ENCODE assay signal across 7 mouse cellular contexts in the genomic region with DNA sequence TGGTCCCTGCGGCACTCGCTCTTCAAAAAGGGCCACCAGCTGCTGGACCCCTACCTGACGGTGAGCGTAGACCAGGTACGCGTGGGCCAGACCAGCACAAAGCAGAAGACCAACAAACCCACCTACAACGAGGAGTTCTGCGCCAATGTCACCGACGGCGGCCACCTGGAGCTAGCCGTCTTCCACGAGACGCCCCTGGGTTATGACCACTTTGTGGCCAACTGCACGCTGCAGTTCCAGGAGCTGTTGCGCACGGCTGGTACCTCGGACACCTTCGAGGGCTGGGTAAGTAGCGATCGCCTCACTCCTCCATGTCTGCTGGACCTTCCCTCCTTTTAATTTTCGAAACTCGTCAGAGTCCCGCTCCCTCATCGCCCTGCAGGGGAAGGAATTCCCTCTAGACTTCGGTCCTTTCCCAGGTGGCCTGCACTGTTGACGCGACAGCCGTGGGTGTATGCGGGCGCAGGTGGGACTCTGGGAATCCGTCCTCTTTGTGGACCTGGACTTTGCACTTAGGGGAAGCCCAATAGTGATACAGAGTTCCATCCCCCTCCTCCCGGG. TPM values are rescaled to one million over a fixed set of nuclear protein-coding genes. Genes with fewer than 3 reads are reported as not detected.
A peak's percentile ranks its signal among the peaks of the same experiment; 100 is the strongest.
DNase-seq lines count a peak whose midpoint lies in the region; ATAC-seq lines count a peak whose summit lies in the region.

No protein-coding gene starts in this region.

- H3K4me2 ChIP-seq in forebrain, embryonic 11.5 days (ENCODE audit: low read depth, low read length, severe bottlenecking) = peak overlapping the region; percentile 81
- peak overlapping the region; percentile 97 for H3K4me2 ChIP-seq in intestine, embryonic 16.5 days (ENCODE audit: low read depth, low read length)
- peak overlapping the region; percentile 91 for H3K4me2 ChIP-seq in midbrain, embryonic 12.5 days (replicated peaks)

- H3K27ac ChIP-seq in forebrain, embryonic 11.5 days (ENCODE audit: low read depth, low read length) = no peak overlapping the region
- peak overlapping the region; percentile 80 for H3K27ac ChIP-seq in intestine, embryonic 16.5 days (ENCODE audit: low read length)
- no peak overlapping the region for H3K27ac ChIP-seq in midbrain, embryonic 12.5 days (replicated peaks)

- peak overlapping the region; percentile 61 for H3K4me3 ChIP-seq in forebrain, embryonic 11.5 days (ENCODE audit: low read depth, low read length)
- peak overlapping the region; percentile 82 for H3K4me3 ChIP-seq in intestine, embryonic 16.5 days (ENCODE audit: low read length)
- H3K4me3 ChIP-seq in midbrain, embryonic 12.5 days = peak overlapping the region; percentile 69

- H3K9ac ChIP-seq in forebrain, embryonic 11.5 days (ENCODE audit: low read length) = peak overlapping the region; percentile 64
- H3K9ac ChIP-seq in intestine, embryonic 16.5 days (ENCODE audit: low read depth, low read length) = peak overlapping the region; percentile 93
- H3K9ac ChIP-seq in midbrain, embryonic 12.5 days (replicated peaks) = peak overlapping the region; percentile 71

- DNase-seq in thymus, postnatal 4 days = peak; percentile 60
- no peak for DNase-seq in thymus, postnatal 0 days (ENCODE audit: low spot score)
- no peak for DNase-seq in forebrain, embryonic 11.5 days (ENCODE audit: low spot score)
- DNase-seq in spleen, postnatal 14 days (ENCODE audit: low spot score in 2 of 2) = no peak

- H3K4me1 ChIP-seq in forebrain, embryonic 11.5 days (replicated peaks; ENCODE audit: control insufficient read depth, insufficient read depth, low read length) = peaks cover 7% of the 10 kb centered on the region; the same call in 1 of the 2 replicates
- H3K4me1 ChIP-seq in intestine, embryonic 16.5 days (ENCODE audit: control insufficient read depth, insufficient read depth, low read length) = peaks cover 10% of the 10 kb centered on the region
- peaks cover 15% of the 10 kb centered on the region for H3K4me1 ChIP-seq in midbrain, embryonic 12.5 days

- H3K36me3 ChIP-seq in forebrain, embryonic 11.5 days (ENCODE audit: control insufficient read depth, insufficient read depth, low read length) = no peaks in the 10 kb centered on the region
- H3K36me3 ChIP-seq in intestine, embryonic 16.5 days (ENCODE audit: control insufficient read depth, insufficient read depth, low read length) = no peaks in the 10 kb centered on the region
- no peaks in the 10 kb centered on the region for H3K36me3 ChIP-seq in midbrain, embryonic 12.5 days

- peaks cover 19% of the 10 kb centered on the region for H3K27me3 ChIP-seq in forebrain, embryonic 11.5 days (ENCODE audit: control insufficient read depth, insufficient read depth, low read length)
- peaks cover 6% of the 10 kb centered on the region; the same call in 1 of the 2 replicates for H3K27me3 ChIP-seq in intestine, embryonic 16.5 days (replicated peaks; ENCODE audit: control insufficient read depth, insufficient read depth, low read length)
- peaks cover 53% of the 10 kb centered on the region for H3K27me3 ChIP-seq in midbrain, embryonic 12.5 days

- WGBS in forebrain, embryonic 11.5 days = under 1% methylated on average over 33 of the region's 33 CpGs
- under 1% methylated on average over 33 of the region's 33 CpGs for WGBS in intestine, embryonic 16.5 days
- under 1% methylated on average over 33 of the region's 33 CpGs for WGBS in midbrain, embryonic 12.5 days

- ATAC-seq in forebrain, embryonic 11.5 days (replicated peaks; ENCODE audit: low FRiP score) = peak; percentile 59
- ATAC-seq in intestine, embryonic 16.5 days = peak; percentile 30
- peak; percentile 11; the same call in 1 of the 2 replicates for ATAC-seq in midbrain, embryonic 12.5 days (ENCODE audit: low FRiP score, low read depth)
- no peak for ATAC-seq in erythroid progenitor cell, adult 5-6 weeks (replicated peaks; ENCODE audit: low FRiP score, poor library complexity, severe bottlenecking)

- no peaks in the 10 kb centered on the region for H3K9me3 ChIP-seq in forebrain, embryonic 11.5 days (ENCODE audit: control insufficient read depth, low read length)
- no peaks in the 10 kb centered on the region for H3K9me3 ChIP-seq in intestine, embryonic 16.5 days (ENCODE audit: control insufficient read depth, low read length)
- H3K9me3 ChIP-seq in midbrain, embryonic 12.5 days = no peaks in the 10 kb centered on the region

RNA-seq across cellular contexts. Expression of gene Prkch, which starts 0.7 kb away (rescaled TPM):
- 37.1 and 40.4 TPM in 2 replicates for polyA plus RNA-seq in thymus, postnatal 0 days (2015; fragmentation: Nextera tagmentation; extraction: Ambion mirVana)
- 5.6 and 6.9 TPM in 2 replicates for polyA plus RNA-seq in forebrain, embryonic 11.5 days (2014; fragmentation: Nextera tagmentation; extraction: Ambion mirVana)
- polyA plus RNA-seq in intestine, embryonic 16.5 days (2015; fragmentation: Nextera tagmentation; extraction: Ambion mirVana) = 4.0 and 4.7 TPM in 2 replicates
- polyA plus RNA-seq in midbrain, embryonic 12.5 days (2016; fragmentation: Nextera tagmentation; extraction: Ambion mirVana) = 7.0 TPM in 2 replicates
- total RNA-seq in erythroid progenitor cell, adult 5-6 weeks (2015; ENCODE audit: low replicate concordance) = 2.5 and 5.0 TPM in 2 replicates
- 2.6 and 3.4 TPM in 2 replicates for total RNA-seq in erythroid progenitor cell, adult 5-6 weeks (2017; ENCODE audit: low replicate concordance)

RNA-seq across cellular contexts. Expression of gene Tmem30b, which starts 39.1 kb away (rescaled TPM):
- polyA plus RNA-seq in thymus, postnatal 0 days (2015; fragmentation: Nextera tagmentation; extraction: Ambion mirVana) = 11.6 and 12.5 TPM in 2 replicates
- 2.4 and 3.4 TPM in 2 replicates for polyA plus RNA-seq in forebrain, embryonic 11.5 days (2014; fragmentation: Nextera tagmentation; extraction: Ambion mirVana)
- 82.9 and 91.2 TPM in 2 replicates for polyA plus RNA-seq in intestine, embryonic 16.5 days (2015; fragmentation: Nextera tagmentation; extraction: Ambion mirVana)
- polyA plus RNA-seq in midbrain, embryonic 12.5 days (2016; fragmentation: Nextera tagmentation; extraction: Ambion mirVana) = 2.0 TPM in 2 replicates
- total RNA-seq in erythroid progenitor cell, adult 5-6 weeks (2015; ENCODE audit: low replicate concordance) = not detected in 2 replicates
- 0.51 TPM in 1 of 2 replicates, not detected in the other for total RNA-seq in erythroid progenitor cell, adult 5-6 weeks (2017; ENCODE audit: low replicate concordance)
